Mouse (Mus musculus) WW6 (cell line): ENCODE results near the gene Cacna1h.

ENCODE experiments used
- DNase-seq: peaks from one replicate; pipeline ENCODE4 v3.0.0-alpha.2; 2013; ENCODE audit warnings: low read depth, low spot score

Gene Cacna1h

GRCm38 (mm10) chr17:25445841-25446240 is 12.3 kb upstream of the Cacna1h start:
- DNase-seq: no peak

- DNase-seq: no peak
Measured at GRCm38 (mm10) chr17:25445074-25445473, 11.5 kb upstream of the Cacna1h start.

- DNase-seq: no peak
Measured at GRCm38 (mm10) chr17:25442889-25443288, 9.3 kb upstream of the Cacna1h start.

DNA sequence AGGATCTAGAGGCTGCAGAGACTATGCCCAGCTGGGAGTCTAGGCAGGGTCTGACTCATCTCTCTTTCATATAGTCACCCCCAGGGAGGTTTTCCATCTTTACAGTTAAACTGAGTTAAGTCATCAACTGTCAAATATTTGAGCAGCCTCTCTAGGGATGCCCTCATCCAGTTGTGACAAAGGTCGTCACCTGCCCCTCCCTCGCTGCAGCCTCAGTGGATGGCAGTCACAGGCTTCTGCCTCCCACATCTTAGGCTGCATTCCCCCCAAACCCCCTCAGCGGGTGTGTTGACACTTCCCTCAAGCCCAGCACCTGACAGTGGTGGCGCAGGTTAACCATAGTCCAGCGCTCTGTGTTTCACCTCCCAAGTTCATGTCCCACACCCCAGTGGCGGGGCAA is 7.8 kb upstream of the Cacna1h start:
- no peak for DNase-seq

GRCm38 (mm10) chr17:25433223-25433616 is 363 bp downstream of the Cacna1h start:
- DNase-seq: no peak

- peak; percentile 18 for DNase-seq
Measured at GRCm38 (mm10) chr17:25432433-25433181, 976 bp downstream of the Cacna1h start.

DNA sequence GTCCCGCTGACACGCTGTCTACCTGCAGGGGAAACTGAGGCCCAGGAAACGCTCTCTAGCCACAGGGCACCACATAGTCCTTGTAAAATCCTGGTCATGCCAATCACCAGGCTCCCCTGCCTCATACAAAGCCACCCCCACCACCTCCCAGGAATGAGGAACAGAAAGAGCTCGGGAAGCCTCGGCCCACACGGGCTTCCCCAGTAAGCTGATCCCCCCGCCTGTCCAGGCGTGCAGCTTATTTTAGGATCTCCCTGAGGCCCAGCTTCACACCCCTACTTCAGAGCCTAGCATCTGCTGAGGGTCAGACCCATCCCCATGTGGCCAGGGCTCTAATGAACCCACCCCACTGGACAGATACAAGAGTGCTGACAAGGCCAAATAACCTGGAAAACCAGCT is 3.0 kb downstream of the Cacna1h start:
- no peak for DNase-seq

- DNase-seq: no peak
Measured at GRCm38 (mm10) chr17:25429886-25430285, 3.7 kb downstream of the Cacna1h start.

DNA sequence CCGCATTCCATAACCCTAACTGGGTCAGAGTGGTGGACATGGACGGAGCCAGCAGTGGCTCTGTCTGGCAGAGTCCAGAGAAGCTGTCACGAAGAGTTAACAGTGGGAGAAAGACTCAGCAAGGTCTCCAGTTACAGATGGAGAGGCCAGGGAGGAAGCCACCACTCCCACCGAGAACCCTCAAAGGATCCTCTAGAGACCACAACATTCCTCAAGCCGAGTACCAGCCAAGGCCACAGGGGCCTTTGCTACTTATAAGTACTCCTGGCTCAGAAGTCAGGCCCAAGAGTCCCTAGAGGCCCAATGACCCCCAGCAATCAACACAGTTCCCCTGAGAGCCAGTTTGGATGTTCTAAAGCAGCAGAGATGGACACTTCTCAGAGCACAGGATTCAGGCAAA is 4.3 kb downstream of the Cacna1h start:
- DNase-seq: no peak

DNA sequence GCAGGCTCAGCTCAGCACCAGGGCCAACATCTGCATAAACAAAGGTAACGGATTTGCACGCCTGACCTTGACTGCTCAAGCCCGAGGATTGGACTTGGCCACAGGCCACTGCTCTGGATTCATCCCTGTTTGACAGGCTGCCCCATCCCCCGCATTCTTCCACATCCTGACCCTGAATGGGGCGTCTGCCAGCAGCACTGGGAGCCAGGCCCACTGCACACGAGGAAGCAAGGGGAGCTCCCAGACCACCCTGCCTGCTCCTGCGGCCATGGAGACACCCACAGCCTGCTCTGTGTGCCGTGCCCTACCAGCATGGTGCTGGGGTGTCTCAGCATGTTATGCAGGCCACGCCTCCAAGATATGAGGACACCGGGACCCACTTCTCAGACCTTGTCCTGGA is 6.1 kb downstream of the Cacna1h start:
- no peak for DNase-seq

DNA sequence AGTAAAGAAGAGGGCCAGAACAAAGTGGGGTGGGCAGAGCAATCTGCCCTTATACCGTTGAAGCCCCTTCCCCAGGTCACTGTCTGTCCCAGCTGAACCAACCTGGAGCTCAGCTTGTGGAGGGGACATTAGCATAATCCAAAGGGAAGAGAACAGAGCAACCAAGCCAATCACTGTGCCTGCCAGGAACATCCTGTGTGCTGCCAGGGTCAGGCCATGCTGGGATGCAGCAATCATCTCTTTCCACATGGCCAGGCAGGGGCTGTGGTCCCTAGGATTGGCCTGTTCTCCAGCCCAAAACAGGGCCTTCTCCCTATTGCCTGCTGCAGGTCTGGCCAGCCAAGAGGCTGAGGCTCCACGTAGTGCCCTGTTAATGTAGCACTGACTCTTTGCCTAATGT is 7.6 kb downstream of the Cacna1h start:
- no peak for DNase-seq

DNA sequence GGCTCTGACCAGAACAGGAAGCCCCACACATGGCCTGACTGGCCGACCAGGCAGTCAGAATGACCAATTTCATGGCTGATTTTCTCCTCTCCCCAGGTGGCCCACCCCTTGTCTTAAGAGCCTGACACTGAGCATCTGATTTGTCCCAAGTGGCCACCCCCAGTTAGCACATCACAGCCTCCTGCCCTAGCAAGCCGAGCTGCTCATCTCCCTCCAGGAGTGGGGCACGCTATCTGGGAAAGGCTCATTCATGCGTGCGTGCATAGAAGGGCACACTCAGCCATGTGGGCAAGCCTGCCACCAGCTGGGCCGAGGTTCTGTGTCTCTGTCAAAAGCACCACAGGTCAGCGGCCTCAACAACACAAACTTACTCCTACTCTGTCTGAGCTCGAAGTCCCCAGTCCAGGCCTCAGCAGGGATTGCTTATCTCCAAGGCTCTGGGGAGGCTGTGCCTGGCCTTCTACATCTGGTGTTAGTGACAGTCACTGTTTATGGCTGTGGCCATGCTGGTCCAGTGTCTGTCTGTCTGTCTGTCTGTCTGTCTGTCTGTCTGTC is 9.0 kb downstream of the Cacna1h start:
- no peak for DNase-seq

GRCm38 (mm10) chr17:25420998-25421397 is 12.6 kb downstream of the Cacna1h start:
- no peak for DNase-seq

DNA sequence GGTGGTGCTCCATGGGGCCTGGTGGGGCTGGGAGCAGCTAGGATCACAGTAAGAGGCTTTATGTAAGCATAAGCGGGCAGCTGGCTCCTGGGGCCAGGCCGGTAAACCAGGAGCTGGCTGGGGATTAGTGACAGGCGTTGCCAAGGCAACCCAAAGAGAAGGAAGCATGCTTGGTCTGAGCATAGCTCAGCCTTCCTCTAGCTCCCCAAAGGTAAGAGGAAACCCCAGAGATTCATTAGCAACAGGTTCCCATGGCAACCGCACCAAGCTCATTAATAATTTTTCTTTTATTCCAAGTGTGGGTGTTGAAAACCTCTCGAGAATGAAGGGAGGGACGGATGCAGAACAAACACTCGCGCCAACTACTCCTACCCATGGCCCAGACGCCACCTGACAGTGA is 14.7 kb downstream of the Cacna1h start:
- DNase-seq: no peak

GRCm38 (mm10) chr17:25417990-25418389 is 15.6 kb downstream of the Cacna1h start:
- no peak for DNase-seq

- DNase-seq: no peak
Measured at GRCm38 (mm10) chr17:25416219-25416618, 17.4 kb downstream of the Cacna1h start.

- DNase-seq: no peak
Measured at GRCm38 (mm10) chr17:25415421-25415913, 18.1 kb downstream of the Cacna1h start.

GRCm38 (mm10) chr17:25414917-25415316 is 18.7 kb downstream of the Cacna1h start:
- DNase-seq: no peak

- no peak for DNase-seq
Measured at GRCm38 (mm10) chr17:25414209-25414608, 19.4 kb downstream of the Cacna1h start.

GRCm38 (mm10) chr17:25411251-25411650 is 22.3 kb downstream of the Cacna1h start:
- no peak for DNase-seq

DNA sequence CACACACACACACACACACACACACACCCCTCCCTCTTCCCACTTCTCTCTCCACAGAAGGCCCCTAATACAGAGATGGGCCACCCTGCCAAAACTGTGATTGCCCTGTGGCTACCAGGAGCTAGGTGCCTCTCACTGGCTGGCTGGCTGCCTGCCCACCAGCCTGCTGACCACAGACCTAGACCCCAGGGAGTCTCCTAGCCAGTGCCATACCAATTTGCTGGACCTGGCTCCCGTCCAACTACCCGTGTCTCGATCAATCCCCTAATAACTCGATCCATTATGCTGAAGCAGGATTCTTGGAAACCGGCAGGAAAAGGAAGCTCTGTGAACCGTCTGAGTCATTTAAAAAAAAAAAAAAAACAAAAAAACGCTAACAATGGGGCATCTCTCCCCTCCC is 22.8 kb downstream of the Cacna1h start:
- no peak for DNase-seq

GRCm38 (mm10) chr17:25410180-25410579 is 23.4 kb downstream of the Cacna1h start:
- DNase-seq: no peak

GRCm38 (mm10) chr17:25409621-25410020 is 24.0 kb downstream of the Cacna1h start:
- no peak for DNase-seq
